Mouse (Mus musculus) left cerebral cortex, postnatal 10 days (tissue): ENCODE measurements around the gene Ccr8. TPM values are rescaled to one million over a fixed set of nuclear protein-coding genes. Genes with fewer than 3 reads are reported as not detected.
A peak's percentile ranks its signal among the peaks of the same experiment; 100 is the strongest.

Experiments used
- DNase-seq, 2 experiments: peaks; one replicate each; pipeline ENCODE4 v3.0.0; 2021 to 2022; ENCODE audit warnings: low spot score in 2 of 2, mixed read lengths in 1 of 2; ENCODE audit errors: extremely low spot score in 1 of 2
- intact Hi-C: fragments of 180-260 bp; cut with DNase I; formaldehyde crosslinking; loops from one replicate; pipeline ENCODE4 v1.15.1; 2025
- total RNA-seq, 2 experiments: library from RNA; stranded (reverse); gene quantifications; 2 replicates each; pipeline ENCODE4 v1.2.3; 2021

The Ccr8 gene
- not detected for total RNA-seq

DNA sequence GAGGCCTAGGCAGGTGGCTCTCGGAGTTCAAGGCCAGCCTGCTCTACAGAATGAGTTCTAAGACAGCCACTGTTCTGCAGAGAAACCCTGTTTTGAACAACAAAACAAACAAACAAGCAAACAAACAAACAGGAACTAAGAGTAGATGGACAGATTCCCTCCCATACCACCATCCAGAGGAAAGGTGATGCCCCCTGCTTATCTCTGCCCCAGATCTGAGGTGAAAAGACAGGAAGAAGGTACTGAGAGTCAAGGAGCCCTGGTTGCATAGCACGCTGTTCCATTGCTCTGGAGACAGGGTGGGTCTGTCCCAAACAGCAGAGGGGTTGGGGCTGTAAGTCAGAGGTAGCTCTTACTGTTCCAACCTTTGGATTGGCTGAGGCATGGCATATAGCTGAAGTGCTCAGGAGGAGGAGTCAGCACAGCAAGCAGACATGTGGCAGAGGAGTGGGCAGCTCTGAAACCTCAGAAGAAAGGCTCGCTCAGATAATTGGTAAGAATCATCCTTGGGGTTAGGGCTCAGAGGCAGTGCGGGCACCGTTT is at the start of gene Ccr8:
Gene Ccr8 (plus strand): TSS at position 419 of the 543 bp plus-strand sequence.
- intact Hi-C loops, result no loop called here
- no peak for DNase-seq

DNA sequence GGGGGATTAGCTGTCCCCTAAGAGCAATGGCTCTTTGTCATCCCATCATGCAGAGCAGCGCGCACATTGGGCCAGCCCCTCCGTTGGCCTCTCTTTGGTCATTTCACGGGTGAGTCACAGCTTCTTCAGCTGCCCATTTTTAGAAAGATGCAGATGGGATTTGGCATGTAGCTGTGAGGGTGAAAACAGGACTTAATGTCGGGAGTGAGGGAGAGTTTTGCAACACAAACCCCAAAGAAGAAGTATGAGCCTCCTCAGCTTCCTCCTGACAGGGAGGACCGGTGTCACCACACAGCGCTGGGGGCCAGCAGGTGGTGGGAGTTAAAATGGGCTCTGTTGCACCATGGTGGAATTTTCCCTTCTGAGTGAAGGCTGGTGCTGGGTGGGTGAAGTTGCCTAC is 48.8 kb upstream of the Ccr8 start:
- no peak for DNase-seq
- intact Hi-C loops, result no loop called here

- no peak for DNase-seq
- intact Hi-C loops, result no loop called here
Measured at GRCm38 (mm10) chr9:120048495-120048894, 43.4 kb upstream of the Ccr8 start.

DNA sequence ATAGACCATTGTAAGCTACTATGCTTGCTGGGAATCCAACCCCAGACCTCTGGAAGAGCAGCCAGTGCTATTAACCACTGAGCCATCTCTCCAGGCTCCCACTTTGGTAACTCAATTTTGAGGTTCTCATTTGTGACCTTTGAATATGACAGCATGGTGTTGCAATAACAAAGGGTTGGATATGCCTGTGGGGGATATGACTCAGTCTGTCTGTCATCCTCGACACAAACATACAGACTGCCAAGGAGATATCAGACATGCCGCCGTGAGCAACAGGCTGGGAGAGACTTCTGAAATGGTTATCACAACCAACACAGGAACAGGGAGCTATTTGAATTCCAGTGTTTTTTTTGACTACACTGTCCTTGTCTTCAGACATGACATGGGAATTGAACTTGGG is 42.5 kb upstream of the Ccr8 start:
- intact Hi-C loops, result no loop called here

DNA sequence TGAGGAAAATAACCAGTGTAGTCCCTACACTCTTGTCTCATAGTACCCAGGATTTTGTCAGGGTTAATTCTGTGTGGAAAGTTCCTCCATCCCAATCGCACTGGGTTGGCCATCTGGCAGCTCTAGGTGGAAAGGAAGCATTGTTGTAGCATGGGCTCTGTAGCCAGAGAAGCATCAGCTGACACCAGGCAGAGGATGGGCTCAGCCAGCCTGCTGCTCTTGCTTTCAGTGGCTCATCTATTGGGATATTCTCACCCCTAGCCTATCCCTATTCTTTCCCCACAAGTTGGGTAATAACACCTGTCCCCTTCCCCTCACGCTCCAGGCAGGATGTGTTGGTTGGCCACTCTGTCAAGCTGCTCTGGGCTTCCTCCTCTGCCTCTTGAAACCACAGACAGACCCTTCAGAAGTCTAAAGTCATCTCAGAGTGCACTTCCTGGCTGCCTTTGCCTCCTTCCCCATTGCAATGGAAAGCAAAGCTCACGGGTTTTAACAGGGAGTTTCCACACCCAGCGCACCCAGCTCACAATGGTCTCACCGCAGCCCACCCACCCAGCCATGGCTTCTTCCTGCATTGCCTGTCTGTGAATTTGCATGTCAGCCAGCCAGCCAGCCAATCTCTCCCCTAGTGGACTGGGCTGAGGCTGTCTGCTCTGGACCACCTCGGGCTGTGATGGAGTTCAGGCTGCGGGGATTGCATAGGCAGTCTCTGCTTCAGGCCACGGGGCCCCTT is 37.2 kb upstream of the Ccr8 start:
- intact Hi-C loops, result no loop called here
- peak in 1 of 2 experiments; percentile 58 for DNase-seq

More for the DNA sequence above, 42.5 kb upstream of the Ccr8 start:
- DNase-seq, result no peak

DNA sequence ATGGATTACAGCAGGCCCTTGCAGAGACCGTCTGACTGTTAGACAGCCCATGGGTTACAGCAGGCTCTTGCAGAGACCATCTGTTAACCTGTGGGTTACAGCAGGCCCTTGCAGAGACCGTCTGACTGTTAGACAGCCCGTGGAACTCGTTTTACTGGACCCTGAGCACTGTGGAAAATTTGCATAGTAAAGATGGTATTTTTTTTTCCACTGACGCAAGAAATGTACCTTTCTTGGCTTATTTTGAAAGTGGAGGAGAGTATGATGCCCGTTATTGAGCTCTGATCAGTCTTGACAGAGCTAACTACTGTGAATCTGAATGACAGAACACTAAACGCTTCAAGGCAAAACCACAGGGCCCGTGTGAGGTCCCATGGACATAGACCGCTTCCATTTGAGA is 35.7 kb upstream of the Ccr8 start:
- intact Hi-C loops, result no loop called here
- no peak for DNase-seq

DNA sequence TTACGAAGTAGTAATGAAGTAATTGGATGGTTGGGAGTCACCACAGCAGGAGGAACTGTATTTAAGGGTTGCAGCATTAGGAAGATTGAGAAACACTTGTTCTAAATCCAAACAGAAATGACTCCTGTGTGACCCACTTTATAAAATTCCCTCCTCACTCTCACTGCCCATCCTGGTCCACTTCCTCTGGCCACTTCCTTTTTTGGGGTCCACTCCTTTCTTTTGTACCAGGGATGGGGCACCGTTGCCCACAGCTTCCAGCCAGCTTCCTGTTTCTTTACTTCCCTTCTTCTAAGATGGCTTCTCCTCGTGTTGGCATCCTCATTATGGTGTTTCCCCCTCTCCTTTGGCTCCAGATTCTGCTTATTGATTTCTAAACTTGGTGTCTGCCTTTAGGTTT is 33.2 kb upstream of the Ccr8 start:
- DNase-seq, result no peak
- intact Hi-C loops, result no loop called here

DNA sequence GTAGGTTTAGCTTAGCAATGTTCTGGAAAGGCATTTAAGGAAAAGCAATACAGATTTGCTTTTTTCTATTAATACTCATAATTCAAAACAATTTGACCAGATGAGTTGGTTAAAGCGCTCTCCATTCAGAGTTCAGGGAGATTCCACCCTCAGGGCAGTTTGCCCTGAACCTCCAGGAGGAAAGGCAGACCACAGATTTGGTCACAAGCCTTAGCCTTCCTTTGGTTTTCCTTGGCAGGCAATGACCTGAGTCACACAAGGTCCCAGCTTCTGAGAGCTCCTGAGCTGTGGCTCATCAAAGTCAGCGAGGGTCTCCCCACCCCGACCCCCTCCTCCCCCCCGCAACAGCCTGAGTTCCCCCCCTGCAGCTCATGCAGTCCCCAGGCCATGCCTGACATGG is 27.6 kb upstream of the Ccr8 start:
- intact Hi-C loops, result no loop called here
- DNase-seq, result no peak

- intact Hi-C loops, result no loop called here
- DNase-seq, result no peak
Measured at GRCm38 (mm10) chr9:120067609-120068008, 24.3 kb upstream of the Ccr8 start.

GRCm38 (mm10) chr9:120068047-120068446 is 23.9 kb upstream of the Ccr8 start:
- DNase-seq, result peak in 1 of 2 experiments; percentile 13
- intact Hi-C loops, result no loop called here

DNA sequence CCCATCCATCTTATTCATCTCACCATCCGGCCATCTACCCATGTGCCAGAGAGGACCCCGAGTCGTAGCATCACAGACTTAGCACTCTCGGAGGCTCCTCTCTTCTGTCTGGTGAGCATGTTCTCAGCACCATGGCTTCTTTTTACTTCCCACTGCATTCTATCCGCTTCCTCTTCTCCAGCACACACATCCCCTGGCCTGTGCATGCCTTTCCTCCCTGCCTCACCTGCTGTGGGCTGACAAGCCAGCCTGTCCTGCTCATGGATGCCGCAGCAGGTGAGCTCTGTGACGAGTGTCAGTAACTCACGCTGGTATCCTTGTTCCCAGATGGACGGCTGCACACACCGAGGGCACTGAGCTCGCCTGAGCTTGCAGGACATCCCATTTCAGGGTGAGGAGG is 22.1 kb upstream of the Ccr8 start, which contains the start of gene Cx3cr1:
Gene Cx3cr1 (minus strand): TSS at position 101 of the 400 bp plus-strand sequence.
- intact Hi-C loops, result loop anchor here (5.0 kb wide), 1 partner anchor 42 kb away; no protein-coding TSS in a partner anchor
- no peak for DNase-seq

- no peak for DNase-seq
- intact Hi-C loops, result loop anchor here (5.0 kb wide), 1 partner anchor 44 kb away; no protein-coding TSS in a partner anchor
Measured at GRCm38 (mm10) chr9:120071251-120071650, 20.7 kb upstream of the Ccr8 start.

DNA sequence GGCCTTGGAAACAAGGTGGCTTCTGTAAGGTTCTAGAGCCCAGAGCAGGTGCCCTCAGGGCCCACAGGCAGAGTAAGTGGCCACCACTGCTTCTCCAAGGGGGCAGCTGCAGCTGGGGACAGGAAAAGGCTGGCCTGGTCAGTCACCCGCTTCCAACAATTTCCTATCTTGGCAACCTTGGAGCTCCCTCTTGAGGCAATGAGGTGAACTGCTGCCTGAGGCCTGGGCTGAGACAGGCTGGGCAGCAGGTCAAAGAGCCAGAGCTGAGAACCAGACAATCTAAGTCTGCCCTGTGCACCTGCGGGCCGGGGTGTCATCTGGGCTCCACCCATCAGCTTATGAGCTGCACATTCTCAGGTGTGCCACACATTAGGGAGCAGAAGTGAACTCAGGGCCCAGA is 18.7 kb upstream of the Ccr8 start:
- peak; percentile 50 to 77 for DNase-seq
- intact Hi-C loops, result loop anchor here (5.0 kb wide), 1 partner anchor 46 kb away; no protein-coding TSS in a partner anchor

DNA sequence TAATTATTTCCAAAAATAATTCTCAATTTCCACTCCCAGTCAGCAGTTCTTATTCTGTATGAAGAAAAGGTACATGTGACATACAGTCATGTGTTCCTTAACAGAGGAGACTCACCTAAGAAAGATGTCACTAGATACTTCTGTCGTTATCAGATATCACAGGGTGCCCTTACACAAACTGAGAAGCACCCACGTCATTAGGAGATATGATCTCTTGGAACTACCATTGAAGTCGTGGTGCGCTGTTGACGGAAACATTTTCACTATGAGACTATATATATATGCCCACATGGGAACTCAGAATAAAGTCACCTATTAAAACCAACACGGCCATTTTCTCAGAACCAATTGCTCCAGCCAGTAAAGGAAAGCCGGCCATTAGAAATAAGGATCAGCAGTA is 17.4 kb upstream of the Ccr8 start:
- intact Hi-C loops, result loop anchor here (5.0 kb wide), 1 partner anchor 47 kb away; no protein-coding TSS in a partner anchor
- DNase-seq, result no peak

- DNase-seq, result no peak
- intact Hi-C loops, result no loop called here
Measured at GRCm38 (mm10) chr9:120078241-120078640, 13.7 kb upstream of the Ccr8 start.

- no peak for DNase-seq
- intact Hi-C loops, result no loop called here
Measured at GRCm38 (mm10) chr9:120079901-120080300, 12.0 kb upstream of the Ccr8 start.

DNA sequence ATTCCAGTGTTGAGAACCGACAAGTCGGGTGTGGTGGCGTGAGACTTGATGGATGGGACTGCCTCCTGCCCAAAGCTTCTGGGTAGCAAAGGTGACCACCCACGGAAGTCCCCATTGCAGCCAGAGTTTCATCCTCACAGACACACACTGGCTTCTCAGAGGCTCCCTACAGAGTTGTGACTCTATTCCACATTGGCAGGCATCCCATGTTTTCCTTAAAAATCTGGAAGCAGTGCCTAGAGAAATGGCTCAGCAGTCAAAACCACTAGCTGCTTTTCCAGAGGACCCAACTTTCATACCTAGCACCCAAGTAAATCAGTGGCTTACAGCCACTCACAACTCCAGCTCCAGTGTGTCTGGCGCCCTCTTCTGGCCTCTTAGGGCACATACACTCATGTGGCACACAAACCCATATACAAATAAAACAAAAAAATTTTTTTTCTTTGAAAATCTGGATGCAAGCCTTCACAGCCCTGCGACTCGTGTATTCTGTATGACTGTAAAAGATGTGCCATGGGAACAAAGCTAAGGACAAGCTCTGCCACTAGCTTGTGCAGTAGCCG is 11.3 kb upstream of the Ccr8 start:
- intact Hi-C loops, result no loop called here
- peak in 1 of 2 experiments; percentile 54 for DNase-seq

GRCm38 (mm10) chr9:120081247-120081646 is 10.7 kb upstream of the Ccr8 start:
- intact Hi-C loops, result no loop called here

DNA sequence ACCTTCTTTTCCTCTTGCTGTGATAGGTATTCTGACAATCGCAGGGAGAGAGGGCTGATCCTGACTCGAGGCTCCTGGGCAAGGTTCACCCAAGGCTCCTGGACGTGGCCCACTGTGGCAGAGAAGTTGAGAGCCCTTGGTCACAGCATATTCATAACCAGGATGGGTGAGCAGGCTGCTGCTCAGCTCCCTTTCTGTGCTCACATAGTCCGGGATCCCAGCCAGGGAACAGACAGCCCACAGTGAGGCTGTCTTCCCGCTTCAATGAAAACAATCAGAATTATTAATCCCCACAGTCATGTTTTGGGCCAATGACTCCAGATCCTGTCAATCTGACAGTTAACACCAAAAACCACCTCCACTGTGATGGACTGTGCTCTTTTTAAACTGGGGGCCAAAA is 9.9 kb upstream of the Ccr8 start:
- intact Hi-C loops, result no loop called here
- DNase-seq, result peak in 1 of 2 experiments; percentile 23

More at GRCm38 (mm10) chr9:120081247-120081646, 10.7 kb upstream of the Ccr8 start:
- no peak for DNase-seq

GRCm38 (mm10) chr9:120082691-120083090 is 9.2 kb upstream of the Ccr8 start:
- no peak for DNase-seq
- intact Hi-C loops, result no loop called here
